Mouse (Mus musculus): ENCODE measurements at regions not wholly inside any gene's neighbourhood (a gene's known extent, or its start where the extent isn't known, plus 50 kb on each side); places are given as distances from the start of the nearest gene placed in this dataset.
A peak's percentile ranks its signal among the peaks of the same experiment; 100 is the strongest.

GRCm38 (mm10) chr16:76076231-76076630 is 54.1 kb upstream of the Samsn1 start:
- Histone ChIP-seq H3K9ac (ENCODE audit: low read length) (no peak overlapping the region), H3K4me1 (ENCODE audit: control insufficient read depth, insufficient read depth, low read length) (no peaks in the 10 kb centered on the region), H3K27ac (ENCODE audit: low read depth, low read length) (no peak overlapping the region), H3K9me3 (replicated peaks; ENCODE audit: control insufficient read depth, low read length) (no peaks in the 10 kb centered on the region), H3K4me2 (ENCODE audit: low read length) (no peak overlapping the region), H3K36me3 (ENCODE audit: control insufficient read depth, insufficient read depth, low read length) (no peaks in the 10 kb centered on the region), H3K4me3 (ENCODE audit: low read depth, low read length) (no peak overlapping the region), H3K27me3 (replicated peaks; ENCODE audit: control insufficient read depth, insufficient read depth, low read length) (no peaks in the 10 kb centered on the region)
- 51% methylated on average over 5 of the region's 5 CpGs for WGBS
- DNase-seq (ENCODE audit: low spot score) (peak; percentile 2), ATAC-seq (no peak)
